Mouse (Mus musculus): Measurements from ENCODE around the gene Lyl1. TPM values are rescaled to one million over a fixed set of nuclear protein-coding genes. Genes with fewer than 3 reads are reported as not detected.

Gene Lyl1
- total and polyA plus RNA-seq, 3 experiments = 88.7 to 149 (median 136) TPM

- TF ChIP-seq JUND (IDR thresholded peaks at IDR 0.05; ENCODE audit: low read depth, low read length) (no peak), ZMIZ1 (IDR thresholded peaks at IDR 0.05; ENCODE audit: low read depth, low read length) (no peak; the same call in 1 of the 2 replicates), GABPA (IDR thresholded peaks at IDR 0.05; ENCODE audit: low read depth, low read length) (no peak), TCF12 (IDR thresholded peaks at IDR 0.05; ENCODE audit: low read depth, low read length) (peak; percentile 42)
Measured at GRCm38 (mm10) chr8:84703466-84704249, 2.4 kb downstream of the Lyl1 start (continued).

GRCm38 (mm10) chr8:84704356-84704755 lies 3.1 kb downstream of the Lyl1 start:
- Histone ChIP-seq H3K9ac (ENCODE audit: control insufficient read depth, low read depth, low read length, poor library complexity, severe bottlenecking) (peak overlapping the region; percentile 98), H3K4me3 (ENCODE audit: control insufficient read depth in 1 of 2, insufficient read depth in 1 of 2, low read depth in 2 of 2, low read length in 2 of 2) (peak overlapping the region; percentile 36 to 98)
- TF ChIP-seq CTCF (IDR thresholded peaks at IDR 0.05 in 2 of 3, conservative IDR thresholded peaks at IDR 0.05 in 1 of 3; ENCODE audit: control insufficient read depth in 1 of 3, insufficient read depth in 1 of 3, low read depth in 2 of 3, low read length in 3 of 3, poor library complexity in 1 of 3, severe bottlenecking in 1 of 3) (peak; percentile 69 to 84 (median 72)), ETS1 (IDR thresholded peaks at IDR 0.05; ENCODE audit: low read depth, low read length) (no peak), TCF12 (IDR thresholded peaks at IDR 0.05; ENCODE audit: low read depth, low read length) (no peak), SMC3 (IDR thresholded peaks at IDR 0.05; ENCODE audit: low read depth, low read length) (peak; percentile 46; the same call in 1 of the 2 replicates), UBTF (IDR thresholded peaks at IDR 0.05; ENCODE audit: borderline replicate concordance, insufficient read depth, low read depth, low read length) (0 out of 2 replicates have a peak, but pooled peaks have one; percentile 37), MAFK (IDR thresholded peaks at IDR 0.05; ENCODE audit: borderline replicate concordance, low read depth, low read length) (no peak), POLR2AphosphoS2 (IDR thresholded peaks at IDR 0.05; ENCODE audit: low read length) (no peak), MYB (IDR thresholded peaks at IDR 0.05; ENCODE audit: low read depth, low read length) (no peak), KAT2A (conservative IDR thresholded peaks at IDR 0.05; ENCODE audit: low read depth, low read length) (no peak), CHD1 (IDR thresholded peaks at IDR 0.05; ENCODE audit: low read depth, low read length) (no peak; the same call in 1 of the 2 replicates), MAX (IDR thresholded peaks at IDR 0.05; ENCODE audit: low read length) (no peak), HCFC1 (IDR thresholded peaks at IDR 0.05; ENCODE audit: low read depth, low read length) (no peak), MXI1 (IDR thresholded peaks at IDR 0.05; ENCODE audit: low read depth, low read length) (no peak; the same call in 1 of the 2 replicates), ZKSCAN1 (IDR thresholded peaks at IDR 0.05; ENCODE audit: low read depth, low read length) (no peak), SIN3A (IDR thresholded peaks at IDR 0.05; ENCODE audit: low read length) (peak; percentile 34; the same call in 1 of the 2 replicates), JUND (IDR thresholded peaks at IDR 0.05; ENCODE audit: low read depth, low read length) (no peak), MAZ (IDR thresholded peaks at IDR 0.05; ENCODE audit: low read depth, low read length) (peak; percentile 18; the same call in 1 of the 2 replicates), E2F4 (IDR thresholded peaks at IDR 0.05; ENCODE audit: borderline replicate concordance, low read depth, low read length) (no peak)

More at GRCm38 (mm10) chr8:84704356-84704755, 3.1 kb downstream of the Lyl1 start:
- Histone ChIP-seq H3K36me3 (ENCODE audit: control insufficient read depth in 1 of 2, insufficient read depth in 2 of 2, low read length in 2 of 2) (peaks cover 0 to 20% of the 10 kb centered on the region in 2 experiments; a peak in 2 of 4 replicates), H3K79me2 (ENCODE audit: control insufficient read depth, insufficient read depth, low read length, poor library complexity) (peaks cover 32% of the 10 kb centered on the region), H3K27me3 (ENCODE audit: control insufficient read depth in 1 of 2, insufficient read depth in 2 of 2, low read length in 2 of 2) (no peaks in the 10 kb centered on the region), H3K27ac (ENCODE audit: control insufficient read depth, low read depth, low read length) (peak overlapping the region; percentile 98), H3K9me3 (replicated peaks; ENCODE audit: insufficient read depth, low read length) (no peaks in the 10 kb centered on the region), H3K4me1 (ENCODE audit: control insufficient read depth in 1 of 2, insufficient read depth in 2 of 2, low read length in 2 of 2) (peaks cover 6 to 25% of the 10 kb centered on the region in 2 experiments)
- DNase-seq (ENCODE audit: low read depth, low spot score) = peak; percentile 91
